Comparison of ENCODE assay signal across 18 mouse cellular contexts in genomic region chr13:24316563-24316962, GRCm38 (mm10). TPM values are rescaled to one million over a fixed set of nuclear protein-coding genes. Genes with fewer than 3 reads are reported as not detected.
DNase-seq lines count a peak whose midpoint lies in the region; ATAC-seq and TF ChIP-seq lines count a peak whose summit lies in the region.
"Had no signal": no experiment of that assay in that cellular context is flagged by ENCODE, and none has a peak within 500 bp of the region (broad histone marks: within the 10 kb centered on the region; RNA-seq: fewer than 3 reads in every experiment).

No protein-coding gene starts in this region.

- no peak overlapping the region for H3K9ac ChIP-seq in heart, postnatal 0 days (replicated peaks; ENCODE audit: low read depth, low read length)
- no peak overlapping the region for H3K9ac ChIP-seq in midbrain, embryonic 14.5 days (replicated peaks; ENCODE audit: low read length)
- no peak overlapping the region for H3K9ac ChIP-seq in midbrain, embryonic 13.5 days (replicated peaks)
- H3K9ac ChIP-seq in MEL (ENCODE audit: control insufficient read depth, low read depth, low read length, poor library complexity, severe bottlenecking), result no peak overlapping the region

- TF ChIP-seq POLR2A in MEL (IDR thresholded peaks at IDR 0.05; ENCODE audit: control insufficient read depth in 1 of 2, insufficient read depth in 1 of 2, low read depth in 1 of 2, low read length in 2 of 2, poor library complexity in 1 of 2), result no peak

- H3K27ac ChIP-seq in heart, postnatal 0 days (ENCODE audit: low read depth), result no peak overlapping the region
- H3K27ac ChIP-seq in midbrain, embryonic 14.5 days (replicated peaks; ENCODE audit: low read depth, low read length), result no peak overlapping the region
- H3K27ac ChIP-seq in midbrain, embryonic 13.5 days, result no peak overlapping the region
- H3K27ac ChIP-seq in MEL (ENCODE audit: control insufficient read depth, low read depth, low read length), result no peak overlapping the region
- H3K27ac ChIP-seq: gastrocnemius, adult 2 months; heart, embryonic 10.5 days; macrophage had no signal

- H3K27me3 ChIP-seq in heart, postnatal 0 days (ENCODE audit: control insufficient read depth, insufficient read depth, low read length), result no peaks in the 10 kb centered on the region
- H3K27me3 ChIP-seq in midbrain, embryonic 14.5 days (ENCODE audit: control insufficient read depth, insufficient read depth, low read length), result no peaks in the 10 kb centered on the region
- no peaks in the 10 kb centered on the region for H3K27me3 ChIP-seq in midbrain, embryonic 13.5 days
- peaks cover 0 to 1% of the 10 kb centered on the region in 2 experiments; a peak in 2 of 4 replicates for H3K27me3 ChIP-seq in MEL (ENCODE audit: control insufficient read depth in 1 of 2, insufficient read depth in 2 of 2, low read length in 2 of 2)

- H3K9me3 ChIP-seq in heart, postnatal 0 days (replicated peaks; ENCODE audit: control insufficient read depth, low read length), result no peaks in the 10 kb centered on the region
- no peaks in the 10 kb centered on the region for H3K9me3 ChIP-seq in midbrain, embryonic 14.5 days (ENCODE audit: control insufficient read depth, low read length)
- H3K9me3 ChIP-seq in midbrain, embryonic 13.5 days, result no peaks in the 10 kb centered on the region
- no peaks in the 10 kb centered on the region for H3K9me3 ChIP-seq in MEL (replicated peaks; ENCODE audit: insufficient read depth, low read length)
- H3K9me3 ChIP-seq: heart, embryonic 10.5 days had no signal

- no peak for ATAC-seq in heart, postnatal 0 days (ENCODE audit: insufficient read depth, low read depth)
- no peak for ATAC-seq in midbrain, embryonic 14.5 days (ENCODE audit: low FRiP score, low TSS enrichment)
- ATAC-seq in midbrain, embryonic 13.5 days, result no peak
- ATAC-seq in common myeloid progenitor, adult 5-6 weeks (replicated peaks; ENCODE audit: low read depth, poor library complexity, severe bottlenecking), result 0 out of 2 replicates have a peak, but pooled peaks have one; percentile 25
- ATAC-seq: inflammation-experienced regulatory T-cells, adult 6 months had no signal

- WGBS in heart, postnatal 0 days, result 39% methylated on average over 3 of the region's 3 CpGs
- WGBS in midbrain, embryonic 14.5 days, result 74% methylated on average over 3 of the region's 3 CpGs
- WGBS in midbrain, embryonic 13.5 days, result 78% methylated on average over 3 of the region's 3 CpGs

- no peak for TF ChIP-seq EP300 in heart, postnatal 0 days (IDR thresholded peaks at IDR 0.05; ENCODE audit: low read depth)
- no peak for TF ChIP-seq EP300 in MEL (IDR thresholded peaks at IDR 0.05; ENCODE audit: low read depth in 1 of 2, low read length in 2 of 2)

- H3K4me3 ChIP-seq in heart, postnatal 0 days (ENCODE audit: low read depth, low read length), result no peak overlapping the region
- no peak overlapping the region for H3K4me3 ChIP-seq in midbrain, embryonic 14.5 days (replicated peaks; ENCODE audit: low read depth, low read length)
- no peak overlapping the region for H3K4me3 ChIP-seq in midbrain, embryonic 13.5 days (replicated peaks)
- H3K4me3 ChIP-seq in MEL (ENCODE audit: control insufficient read depth in 1 of 2, insufficient read depth in 1 of 2, low read depth in 2 of 2, low read length in 2 of 2), result no peak overlapping the region
- H3K4me3 ChIP-seq: gastrocnemius, adult 2 months; heart, embryonic 10.5 days had no signal

- H3K4me1 ChIP-seq in heart, postnatal 0 days (ENCODE audit: control insufficient read depth, insufficient read depth), result no peaks in the 10 kb centered on the region
- no peaks in the 10 kb centered on the region for H3K4me1 ChIP-seq in midbrain, embryonic 14.5 days (ENCODE audit: control insufficient read depth, insufficient read depth, low read length)
- no peaks in the 10 kb centered on the region for H3K4me1 ChIP-seq in midbrain, embryonic 13.5 days (replicated peaks)
- H3K4me1 ChIP-seq in MEL (ENCODE audit: control insufficient read depth in 1 of 2, insufficient read depth in 2 of 2, low read length in 2 of 2), result no peaks in the 10 kb centered on the region
- H3K4me1 ChIP-seq: heart, embryonic 10.5 days had no signal

- TF ChIP-seq RAD21 in MEL (IDR thresholded peaks at IDR 0.05; ENCODE audit: low read depth, low read length), result peak; percentile 39

- no peaks in the 10 kb centered on the region for H3K79me2 ChIP-seq in MEL (ENCODE audit: control insufficient read depth, insufficient read depth, low read length, poor library complexity)

- H3K36me3 ChIP-seq in heart, postnatal 0 days (replicated peaks; ENCODE audit: control insufficient read depth, insufficient read depth, low read length), result no peaks in the 10 kb centered on the region
- no peaks in the 10 kb centered on the region for H3K36me3 ChIP-seq in midbrain, embryonic 14.5 days (ENCODE audit: control insufficient read depth, insufficient read depth, low read length)
- no peaks in the 10 kb centered on the region for H3K36me3 ChIP-seq in midbrain, embryonic 13.5 days
- H3K36me3 ChIP-seq in MEL (ENCODE audit: control insufficient read depth in 1 of 2, insufficient read depth in 2 of 2, low read length in 2 of 2), result no peaks in the 10 kb centered on the region
- H3K36me3 ChIP-seq: heart, embryonic 10.5 days had no signal

- DNase-seq in heart, postnatal 0 days (ENCODE audit: low spot score), result no peak
- DNase-seq in heart, adult 11 months, result no peak
- DNase-seq in midbrain, embryonic 14.5 days, result peak; percentile 31
- peak; percentile 23 for DNase-seq in MEL (ENCODE audit: low read depth, low spot score)
- DNase-seq in ovary, postnatal 14 days (ENCODE audit: low spot score), result no peak
- DNase-seq in ovary, adult 18-20 months (ENCODE audit: low spot score), result no peak
- DNase-seq: adrenal gland, postnatal 36 days; cerebellum, adult 18-20 months; embryo, embryonic 11 days; gastrocnemius, adult 2 months; heart, postnatal 4 days; kidney, postnatal 10 days; layer of hippocampus, adult 9-11 months had no signal

- TF ChIP-seq CTCF in heart, postnatal 0 days (IDR thresholded peaks at IDR 0.05; ENCODE audit: low read depth), result peak; percentile 13; the same call in 1 of the 2 replicates
- TF ChIP-seq CTCF in MEL (IDR thresholded peaks at IDR 0.05 in 2 of 3, conservative IDR thresholded peaks at IDR 0.05 in 1 of 3; ENCODE audit: control insufficient read depth in 1 of 3, insufficient read depth in 1 of 3, low read depth in 2 of 3, low read length in 3 of 3, poor library complexity in 1 of 3, severe bottlenecking in 1 of 3), result peak in 1 of 3 experiments; percentile 29; a peak in 2 of 6 replicates

- no peak overlapping the region for H3K4me2 ChIP-seq in heart, postnatal 0 days (ENCODE audit: low read depth, low read length)
- no peak overlapping the region for H3K4me2 ChIP-seq in midbrain, embryonic 14.5 days (ENCODE audit: low read length)
- H3K4me2 ChIP-seq in midbrain, embryonic 13.5 days (replicated peaks), result no peak overlapping the region

TF ChIP-seq in MEL, 35 proteins besides CTCF, POLR2A, EP300 and RAD21:
- TF ChIP-seq USF2 (IDR thresholded peaks at IDR 0.05; ENCODE audit: borderline replicate concordance in 1 of 2, insufficient read depth in 1 of 2, low read depth in 1 of 2, low read length in 2 of 2), result no peak
- peak; percentile 44 for TF ChIP-seq SMC3 (IDR thresholded peaks at IDR 0.05; ENCODE audit: low read depth, low read length)

RNA-seq across cellular contexts. Expression of gene Cmah, which starts 10.6 kb away (rescaled TPM):
- 1.0 TPM in 1 of 2 replicates, not detected in the other for total RNA-seq in heart, postnatal 0 days (2014; rRNA removed; ENCODE audit: low replicate concordance)
- 0.11 and 0.15 TPM in 2 replicates for polyA plus RNA-seq in heart, postnatal 0 days (2015; fragmentation: Nextera tagmentation; extraction: Ambion mirVana)
- 0.14 TPM in 1 of 2 replicates, not detected in the other for polyA plus RNA-seq in midbrain, embryonic 14.5 days (2014; fragmentation: Nextera tagmentation; extraction: Ambion mirVana)
- 0.14 and 0.23 TPM in 2 replicates for polyA plus RNA-seq in midbrain, embryonic 13.5 days (2015; fragmentation: Nextera tagmentation; extraction: Ambion mirVana)
- total RNA-seq in MEL (2012; rRNA removed), result 2.2 and 2.3 TPM in 2 replicates
- 1 to 10 TPM in 1 of 2 experiments, not detected in 1; 1.4 TPM for polyA plus RNA-seq in MEL (2012; ENCODE audit: insufficient read depth in 1 of 2, insufficient read length in 2 of 2, low read depth in 1 of 2, low replicate concordance in 2 of 2, missing spikeins in 1 of 2)
- 2.0 and 2.5 TPM in 2 replicates for total RNA-seq in common myeloid progenitor, adult 5-6 weeks (2017)

RNA-seq across cellular contexts. Expression of gene Carmil1, which starts 36.0 kb away (rescaled TPM):
- 1.1 and 4.8 TPM in 2 replicates for total RNA-seq in heart, postnatal 0 days (2014; rRNA removed; ENCODE audit: low replicate concordance)
- polyA plus RNA-seq in heart, postnatal 0 days (2015; fragmentation: Nextera tagmentation; extraction: Ambion mirVana), result 2.6 and 4.3 TPM in 2 replicates
- polyA plus RNA-seq in midbrain, embryonic 14.5 days (2014; fragmentation: Nextera tagmentation; extraction: Ambion mirVana), result 29.4 and 32.3 TPM in 2 replicates
- polyA plus RNA-seq in midbrain, embryonic 13.5 days (2015; fragmentation: Nextera tagmentation; extraction: Ambion mirVana), result 21.8 and 22.1 TPM in 2 replicates
- total RNA-seq in MEL (2012; rRNA removed), result 0.07 and 0.15 TPM in 2 replicates
- 1 to 10 TPM in 1 of 2 experiments, not detected in 1; 1.2 TPM for polyA plus RNA-seq in MEL (2012; ENCODE audit: insufficient read depth in 1 of 2, insufficient read length in 2 of 2, low read depth in 1 of 2, low replicate concordance in 2 of 2, missing spikeins in 1 of 2)
- 2.6 and 2.7 TPM in 2 replicates for total RNA-seq in common myeloid progenitor, adult 5-6 weeks (2017)

Comparison
In these comparisons a context has a peak if more than half of its experiments do, and no peak if none do; other contexts are left out.
1. DNase-seq: peak in midbrain, embryonic 14.5 days (single experiment) and MEL (single experiment); none in heart, postnatal 0 days (single experiment), heart, adult 11 months (single experiment), ovary, postnatal 14 days (single experiment) and ovary, adult 18-20 months (single experiment).